Mouse (Mus musculus): ENCODE results near the gene Dytn.
"Not testable (repeated sequence)": the region's sequence is repeated elsewhere in the genome, so short reads cannot be mapped to it uniquely, and the experiment has no call there.

Gene Dytn

GRCm38 (mm10) chr1:63686827-63687226 is at the start of gene Dytn:
Dytn (minus strand) TSS chr1:63686927.
- DNase-seq: no peak

GRCm38 (mm10) chr1:63730240-63730771 is 43.6 kb upstream of the Dytn start, which contains the start of the genes Mdh1b and Fastkd2:
Mdh1b (minus strand) TSS chr1:63730318.
Fastkd2 (plus strand) TSS chr1:63730614.
- peak; percentile 87 for DNase-seq

GRCm38 (mm10) chr1:63729796-63730195 is 43.1 kb upstream of the Dytn start:
- no peak for DNase-seq

- DNase-seq: no peak
Observed at GRCm38 (mm10) chr1:63720161-63720560, 33.4 kb upstream of the Dytn start.

GRCm38 (mm10) chr1:63708876-63709275 is 22.1 kb upstream of the Dytn start:
- DNase-seq: no peak

- no peak for DNase-seq
Observed at GRCm38 (mm10) chr1:63705733-63706132, 19.0 kb upstream of the Dytn start.

GRCm38 (mm10) chr1:63696861-63697260 is 10.1 kb upstream of the Dytn start:
- DNase-seq: no peak

- no peak for DNase-seq
Observed at GRCm38 (mm10) chr1:63675975-63676374, 10.8 kb downstream of the Dytn start.

- no peak for DNase-seq
Observed at GRCm38 (mm10) chr1:63668852-63669160, 17.9 kb downstream of the Dytn start.

GRCm38 (mm10) chr1:63667949-63668851 is 18.5 kb downstream of the Dytn start:
- no peak for DNase-seq

- no peak for DNase-seq
Observed at GRCm38 (mm10) chr1:63667201-63667948, 19.4 kb downstream of the Dytn start.

GRCm38 (mm10) chr1:63666089-63666488 is 20.6 kb downstream of the Dytn start:
- no peak for DNase-seq

GRCm38 (mm10) chr1:63659591-63659990 is 27.1 kb downstream of the Dytn start:
- no peak for DNase-seq

- DNase-seq: peak; percentile 76
Observed at GRCm38 (mm10) chr1:63658016-63658415, 28.7 kb downstream of the Dytn start.

GRCm38 (mm10) chr1:63639921-63640320 is 46.8 kb downstream of the Dytn start:
- DNase-seq: no peak

GRCm38 (mm10) chr1:63630390-63630789 is 56.3 kb downstream of the Dytn start:
- DNase-seq: not testable (repeated sequence)

GRCm38 (mm10) chr1:63628211-63628610 is 58.5 kb downstream of the Dytn start:
- no peak for DNase-seq

- DNase-seq: no peak
Observed at GRCm38 (mm10) chr1:63615668-63616067, 71.1 kb downstream of the Dytn start, which contains the start of gene Gm39653. Gm39653 (plus strand) TSS chr1:63615968.

GRCm38 (mm10) chr1:63614594-63614993 is 72.1 kb downstream of the Dytn start:
- DNase-seq: no peak

- DNase-seq: no peak
Observed at GRCm38 (mm10) chr1:63609613-63610012, 77.1 kb downstream of the Dytn start.

- no peak for DNase-seq
Observed at GRCm38 (mm10) chr1:63603870-63604500, 82.7 kb downstream of the Dytn start.

GRCm38 (mm10) chr1:63586869-63587268 is 99.9 kb downstream of the Dytn start:
- no peak for DNase-seq

- no peak for DNase-seq
Observed at GRCm38 (mm10) chr1:63579153-63579552, 107.6 kb downstream of the Dytn start.
